Mouse (Mus musculus): ENCODE data around the gene Hsdl2.
"Not testable (repeated sequence)": the region's sequence is repeated elsewhere in the genome, so short reads cannot be mapped to it uniquely, and the experiment has no call there.

The Hsdl2 gene

DNA sequence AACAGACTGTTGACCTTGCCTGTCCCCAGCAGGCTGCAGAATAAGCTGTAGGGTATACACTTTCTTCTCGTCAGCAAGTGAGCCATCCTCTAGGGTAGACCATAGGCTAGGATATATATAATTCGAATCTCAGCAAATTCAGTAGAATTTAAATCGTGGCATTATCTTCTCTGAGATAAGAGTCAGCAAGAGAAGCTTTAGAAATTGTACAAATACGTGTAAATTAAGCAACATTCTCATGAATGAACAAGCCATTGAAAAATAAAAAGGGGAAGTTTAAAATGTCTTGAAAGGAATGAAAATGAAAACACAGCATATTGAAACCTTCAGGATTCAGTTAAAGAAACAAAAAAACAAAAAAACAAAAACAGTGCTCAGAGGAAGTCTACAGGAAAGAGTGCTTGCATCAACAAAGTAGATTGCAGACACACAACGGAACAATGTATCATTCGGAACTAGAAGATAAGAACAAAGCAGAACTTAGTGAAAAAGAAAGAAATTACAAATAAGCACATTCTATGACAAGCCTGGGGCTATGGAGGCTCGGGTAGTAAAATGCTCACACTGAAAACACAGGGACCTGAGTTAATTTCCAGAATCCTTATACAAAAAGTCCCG lies 15.7 kb upstream of the Hsdl2 start:
- DNase-seq (ENCODE audit: low spot score), result no peak

DNA sequence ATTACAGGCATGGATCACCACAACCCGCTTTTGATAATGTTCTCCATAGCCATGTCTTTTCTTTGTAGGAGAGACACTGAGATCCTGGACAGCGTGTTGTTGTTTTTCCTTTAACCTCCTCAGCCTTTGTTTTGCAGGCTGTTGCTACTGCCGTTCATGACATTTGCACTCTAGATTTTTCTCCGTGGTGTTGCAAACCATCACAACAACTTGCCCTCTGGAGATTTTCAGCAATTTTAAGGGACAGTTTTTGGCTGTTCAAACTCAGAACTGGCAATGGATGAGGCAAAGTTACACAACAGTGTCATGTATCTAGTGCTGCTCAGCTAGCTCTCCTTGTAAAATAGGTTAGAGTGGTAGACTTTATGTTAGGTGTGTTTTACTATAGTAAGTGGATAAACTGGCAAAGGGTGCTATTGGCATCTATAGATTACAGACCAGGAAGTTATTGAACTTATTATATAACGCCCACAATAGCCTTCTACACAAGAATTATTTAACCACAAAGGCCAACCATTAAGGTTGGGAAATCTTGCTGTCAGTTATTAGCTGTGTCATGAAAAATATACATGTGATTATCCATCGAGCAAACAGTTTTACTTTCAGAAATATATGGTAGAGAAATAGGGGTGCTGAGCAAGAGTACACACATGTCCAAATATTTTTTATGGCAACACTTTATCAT lies 13.6 kb upstream of the Hsdl2 start:
- DNase-seq (ENCODE audit: low spot score), result no peak

DNA sequence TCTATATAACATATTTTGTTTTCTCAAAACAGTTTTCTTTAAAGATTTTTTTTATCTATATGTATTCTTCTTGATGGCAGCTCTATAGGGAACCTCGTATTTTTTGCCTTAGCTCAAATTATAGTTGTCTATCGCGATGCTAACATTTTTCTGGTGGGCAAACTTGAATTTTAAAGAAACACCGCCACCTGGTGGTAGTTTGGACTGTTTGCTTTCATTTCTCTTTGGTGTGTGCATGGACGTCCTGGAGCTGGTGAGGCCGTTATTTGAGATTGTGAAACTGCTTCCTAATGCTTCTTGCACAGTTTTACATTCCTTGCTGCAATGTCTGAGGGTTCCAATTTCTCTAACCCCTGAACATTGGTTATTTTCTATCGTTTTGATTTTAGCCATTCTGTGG lies 11.8 kb upstream of the Hsdl2 start:
- DNase-seq (ENCODE audit: low spot score), result peak; percentile 67

DNA sequence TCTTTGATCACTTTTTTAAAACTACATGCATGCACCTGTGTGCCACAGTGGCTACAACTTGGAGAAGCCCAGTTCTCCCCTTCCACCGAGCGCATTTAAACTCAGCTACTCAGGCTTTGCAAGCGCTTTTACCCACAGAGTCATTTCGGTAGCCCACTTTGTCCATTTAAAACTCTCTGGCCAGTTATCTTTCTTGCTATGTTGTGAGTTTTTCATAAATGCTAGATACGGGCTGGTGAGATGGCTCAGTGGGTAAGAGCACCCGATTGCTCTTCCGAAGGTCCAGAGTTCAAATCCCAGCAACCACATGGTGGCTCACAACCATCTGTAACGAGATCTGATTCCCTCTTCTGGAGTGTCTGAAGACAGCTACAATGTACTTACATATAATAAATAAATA lies 10.8 kb upstream of the Hsdl2 start:
- not testable (repeated sequence) for DNase-seq (ENCODE audit: low spot score)

DNA sequence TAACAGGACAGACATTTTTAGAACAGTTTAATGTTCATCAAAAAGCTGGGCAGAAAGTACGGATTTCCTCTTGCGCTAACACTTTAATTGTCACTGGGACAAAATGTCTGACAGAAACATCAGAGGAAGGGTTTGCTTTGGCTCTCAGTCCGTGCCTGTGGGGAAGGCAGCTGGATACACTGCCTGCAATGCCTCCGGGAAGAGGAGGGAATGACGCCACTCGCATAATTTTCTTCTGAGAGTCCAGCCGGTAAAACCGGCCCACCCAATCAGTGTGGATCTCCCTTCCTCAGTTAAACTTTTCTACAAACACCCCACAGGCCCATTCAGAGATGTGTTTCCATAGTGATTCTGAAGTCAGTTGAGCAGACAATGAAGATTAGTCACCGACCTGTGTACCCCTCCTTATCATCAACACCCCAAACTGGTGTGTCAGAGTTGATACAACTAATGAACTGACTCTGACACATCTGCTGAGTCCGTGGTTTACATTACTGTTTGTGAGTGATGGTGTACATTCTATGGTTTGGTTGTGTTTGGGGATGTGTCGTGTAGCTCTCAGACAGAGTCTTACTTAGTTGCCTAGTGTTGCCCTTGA lies 8.7 kb upstream of the Hsdl2 start:
- no peak for DNase-seq (ENCODE audit: low spot score)

DNA sequence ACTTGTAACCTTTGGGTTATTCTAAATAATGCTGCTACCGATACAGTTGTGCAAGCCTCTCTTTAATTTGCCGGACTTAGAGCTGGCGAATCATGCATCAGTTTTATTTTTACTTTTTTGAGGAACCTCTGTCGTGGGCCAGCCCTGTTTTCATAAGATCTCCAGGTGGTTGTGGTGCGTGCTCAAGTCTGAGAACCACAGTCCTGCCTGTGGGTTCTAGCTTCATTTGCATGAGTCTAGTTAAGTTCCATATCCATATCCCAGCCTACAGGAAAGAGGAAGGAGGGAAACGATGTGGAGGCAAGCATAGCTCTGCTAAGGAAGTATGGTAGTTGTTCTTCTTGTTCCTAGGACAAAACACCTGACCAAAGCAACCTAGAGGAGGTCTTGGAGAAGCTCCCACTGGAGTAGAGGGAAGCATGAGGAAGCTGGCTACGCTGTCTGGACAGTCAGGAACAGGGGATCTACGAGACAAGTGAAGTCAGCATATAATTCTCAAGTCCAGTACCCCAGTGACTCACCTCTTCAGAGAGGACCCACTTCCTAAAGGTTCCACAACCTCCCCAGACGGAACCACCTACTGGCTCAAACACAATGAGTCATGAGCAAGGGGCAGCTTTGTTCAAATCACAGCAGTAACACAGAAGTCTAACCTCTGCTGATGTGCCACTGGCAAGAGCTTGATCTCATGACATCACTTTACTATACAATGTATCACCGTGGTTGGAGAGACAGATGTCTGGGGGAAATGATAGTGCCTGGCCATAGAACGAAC lies 6.0 kb upstream of the Hsdl2 start:
- DNase-seq (ENCODE audit: low spot score), result no peak

DNA sequence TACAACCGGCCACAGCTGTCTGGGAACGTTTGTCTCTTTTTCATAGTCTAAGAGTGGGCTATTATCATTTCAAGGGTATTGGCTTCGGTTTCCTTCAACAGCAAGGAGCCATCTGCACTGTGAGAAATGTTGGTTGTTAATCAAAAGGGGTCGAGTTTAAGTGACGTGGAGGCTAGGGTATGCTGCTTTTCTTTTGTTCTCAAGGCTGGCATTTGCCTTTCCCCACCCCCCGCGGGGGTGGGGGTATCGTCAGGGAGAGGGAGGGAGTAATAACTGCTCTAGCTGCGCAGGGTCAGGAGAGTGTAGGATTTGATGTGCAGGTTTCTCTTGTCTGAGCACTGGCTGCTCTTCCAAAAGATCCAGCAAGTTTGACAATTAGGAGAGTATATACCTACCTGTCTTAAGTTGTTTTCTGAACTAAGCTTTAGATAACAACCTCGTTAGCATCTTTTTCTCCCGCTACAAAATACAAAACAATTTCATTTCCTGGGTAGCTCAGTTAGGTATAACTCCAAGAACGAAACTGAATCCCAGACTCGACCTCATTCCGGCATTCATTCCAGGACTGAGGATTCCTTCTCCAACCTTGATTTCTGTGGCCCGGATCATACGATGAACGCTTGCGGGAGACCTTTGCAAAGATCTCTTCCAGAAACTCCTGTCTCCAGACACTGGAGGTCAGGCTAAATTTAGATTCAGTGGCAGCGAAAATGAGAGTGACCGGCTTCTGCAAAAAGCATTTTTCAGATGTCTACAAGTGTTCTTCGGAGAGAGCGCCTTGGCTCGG lies 675 bp upstream of the Hsdl2 start:
- no peak for DNase-seq (ENCODE audit: low spot score)

DNA sequence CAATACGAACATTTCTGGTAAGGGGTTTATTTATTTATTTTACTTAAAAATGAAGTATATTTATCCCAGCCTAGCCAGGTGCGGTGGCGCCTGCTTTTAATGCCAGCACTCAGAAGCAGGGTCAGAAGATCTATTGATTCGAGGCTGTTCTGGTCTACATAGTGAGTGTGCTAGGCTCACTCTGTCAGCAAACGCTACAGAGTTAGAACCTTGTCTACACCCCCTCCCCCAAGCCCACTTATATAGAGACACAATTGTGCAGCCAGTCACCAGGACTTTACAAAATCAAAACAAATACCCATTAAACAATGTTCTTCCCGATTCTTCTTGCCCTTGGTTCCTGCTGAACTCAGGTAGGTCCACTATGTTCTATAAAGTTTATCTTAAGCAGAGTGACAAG lies 823 bp downstream of the Hsdl2 start:
- no peak for DNase-seq (ENCODE audit: low spot score)

DNA sequence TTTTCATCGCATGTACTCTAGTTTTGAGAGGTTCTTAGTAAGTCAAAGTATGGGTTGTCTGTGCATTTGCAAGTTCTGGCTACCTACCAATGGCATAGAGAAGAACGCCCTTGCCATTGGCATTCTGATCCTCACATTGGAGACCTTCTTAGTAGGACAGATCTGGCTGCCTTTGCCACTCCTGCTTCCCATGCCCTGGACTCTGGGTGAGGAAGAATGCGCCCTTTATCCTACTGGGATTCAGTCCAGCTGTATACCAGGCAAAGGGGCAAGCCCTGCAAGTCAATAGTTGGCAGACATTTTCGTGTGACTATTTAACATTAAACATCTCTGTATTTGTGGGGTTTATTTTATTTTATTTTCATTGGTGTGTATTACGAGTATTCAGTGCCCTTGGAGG lies 3.7 kb downstream of the Hsdl2 start:
- DNase-seq (ENCODE audit: low spot score), result no peak

DNA sequence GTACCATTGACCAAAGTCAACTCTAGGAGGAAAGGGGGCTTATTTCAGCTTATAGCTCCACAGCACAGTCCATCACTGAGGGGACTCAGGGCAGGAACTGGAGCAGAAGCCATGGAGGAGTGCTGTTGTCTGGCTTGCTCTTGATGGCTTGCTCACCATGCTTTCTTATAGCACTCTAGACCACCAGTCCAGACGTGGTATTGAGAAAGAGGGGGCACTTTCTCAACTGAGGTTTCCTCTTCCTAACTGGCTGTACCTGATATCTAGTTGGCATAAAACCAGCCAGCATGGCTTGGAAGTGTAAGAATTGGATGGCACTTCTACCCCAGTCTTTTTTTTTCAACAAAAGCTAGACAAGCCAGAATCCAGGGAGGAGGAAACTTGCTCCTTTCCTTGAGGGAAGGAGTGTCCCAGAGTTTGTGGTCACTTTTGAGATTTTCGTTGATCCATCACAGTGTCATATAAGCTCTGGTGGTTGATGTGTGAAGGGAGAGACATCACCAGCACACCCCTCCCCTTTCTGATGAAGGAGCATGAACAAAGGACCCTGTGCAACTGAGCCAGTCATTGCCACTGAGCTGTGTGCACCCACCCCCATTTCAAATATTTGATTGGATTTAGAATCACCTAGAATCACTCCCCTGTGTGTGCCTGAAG lies 6.0 kb downstream of the Hsdl2 start:
- DNase-seq (ENCODE audit: low spot score), result no peak

DNA sequence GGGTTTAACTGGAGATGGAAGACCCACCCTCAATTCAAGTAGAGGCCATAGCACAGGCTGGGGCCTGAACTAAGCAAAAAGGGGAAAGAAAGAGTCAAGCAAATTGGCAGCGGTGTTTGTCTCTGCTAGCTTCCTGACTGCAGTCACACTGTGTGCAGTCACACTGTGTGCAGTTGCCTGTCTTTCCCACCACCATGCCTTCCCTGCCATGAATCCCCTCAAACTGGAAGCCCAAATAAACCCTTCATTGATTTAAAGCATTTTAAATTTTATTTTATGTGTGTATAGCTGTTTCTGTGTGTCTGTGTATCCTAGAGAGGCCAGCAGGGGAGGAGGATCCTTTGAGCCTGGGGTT lies 6.5 kb downstream of the Hsdl2 start:
- no peak for DNase-seq (ENCODE audit: low spot score)

DNA sequence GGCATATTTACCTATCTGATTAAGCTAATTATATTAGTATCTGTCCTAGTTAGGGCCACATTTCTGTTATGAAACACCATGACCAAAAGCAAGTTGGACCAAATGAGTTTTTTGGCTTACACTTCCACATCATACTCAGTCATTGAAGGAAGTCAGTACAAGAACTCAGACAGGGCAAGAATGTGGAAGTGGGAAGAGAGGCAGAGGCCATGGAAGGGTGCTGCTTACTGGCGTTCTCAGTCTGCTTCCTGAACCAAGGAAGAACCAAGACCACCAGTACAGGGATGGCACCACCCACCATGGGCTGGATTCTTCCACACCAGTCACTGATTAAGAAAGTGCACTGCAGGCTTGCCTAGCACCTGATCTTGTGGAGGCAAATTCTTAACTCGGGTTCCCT lies 13.3 kb downstream of the Hsdl2 start:
- no peak for DNase-seq (ENCODE audit: low spot score)

DNA sequence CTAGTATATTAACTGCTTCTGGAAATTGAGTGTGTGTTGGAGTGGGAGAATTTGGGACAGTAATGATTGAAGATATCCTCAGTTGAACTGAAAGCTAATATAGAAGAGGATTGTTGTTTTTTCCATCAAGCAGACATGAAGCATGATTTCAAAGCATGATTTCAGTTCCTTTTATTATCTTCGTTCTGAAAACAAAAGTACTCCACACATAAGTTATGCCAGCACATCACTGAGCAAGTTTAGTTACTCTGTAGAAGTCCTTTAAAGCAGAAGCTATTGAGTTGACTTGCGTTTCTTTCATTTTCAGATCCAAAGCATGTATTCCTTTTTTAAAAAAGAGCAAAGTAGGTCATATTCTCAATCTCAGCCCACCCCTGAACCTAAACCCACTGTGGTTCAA lies 15.2 kb downstream of the Hsdl2 start:
- DNase-seq (ENCODE audit: low spot score), result no peak

DNA sequence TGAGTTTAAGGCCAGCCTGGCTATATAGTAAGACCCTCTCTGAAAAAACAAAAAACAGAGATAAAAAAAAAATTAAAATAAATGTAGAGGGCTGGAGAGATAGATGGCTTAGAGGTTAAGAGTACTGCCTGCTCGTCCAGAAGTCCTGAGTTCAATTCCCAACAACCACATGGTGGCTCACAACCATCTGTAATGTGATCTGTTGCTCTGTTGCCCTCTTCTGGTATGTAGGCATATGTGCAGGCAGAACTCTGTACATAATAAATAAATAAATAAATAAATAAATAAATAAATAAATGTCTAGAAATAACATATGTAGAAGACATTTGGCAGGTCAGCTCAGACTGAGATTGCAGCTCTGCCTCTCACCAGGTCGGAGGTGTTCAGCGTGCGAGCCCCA lies 21.3 kb downstream of the Hsdl2 start:
- no peak for DNase-seq (ENCODE audit: low spot score)

DNA sequence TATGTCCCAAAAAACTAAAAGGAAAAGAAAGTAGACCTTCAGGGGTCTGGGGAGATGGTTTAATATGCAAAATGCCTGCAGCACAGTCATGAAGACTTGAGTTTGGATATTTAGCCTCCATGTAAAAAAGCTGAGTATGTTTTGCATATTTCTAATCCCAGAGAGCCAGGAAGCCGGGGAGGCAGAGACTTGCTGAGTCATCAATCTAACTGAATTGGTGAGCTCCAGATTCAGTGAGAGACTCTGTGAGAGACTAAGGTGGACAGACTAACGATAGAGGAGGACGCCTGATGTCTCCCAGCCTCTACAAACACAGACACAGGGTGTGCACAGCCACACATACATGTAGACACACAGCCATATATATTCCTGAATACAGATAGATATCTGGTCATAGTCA lies 23.5 kb downstream of the Hsdl2 start:
- no peak for DNase-seq (ENCODE audit: low spot score)

DNA sequence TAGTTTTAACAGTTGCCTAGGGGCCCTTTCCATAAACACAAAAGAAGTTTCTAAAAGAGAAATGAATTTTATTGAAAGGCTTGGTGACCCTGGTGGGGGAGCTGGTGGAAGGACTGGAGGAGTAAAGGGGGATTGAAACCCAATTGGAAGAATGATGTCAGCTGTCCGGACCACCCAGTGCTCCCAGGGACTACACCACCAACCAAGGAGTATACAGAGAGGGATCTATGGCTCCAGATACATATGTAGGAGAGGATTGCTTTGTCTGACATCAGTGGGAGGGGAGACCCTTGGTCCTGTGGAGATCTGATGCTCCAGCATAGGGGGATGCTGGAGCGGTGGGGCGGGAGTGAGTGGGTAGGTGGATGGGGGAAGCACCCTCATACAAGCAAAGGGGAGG lies 24.1 kb downstream of the Hsdl2 start:
- DNase-seq (ENCODE audit: low spot score), result no peak

DNA sequence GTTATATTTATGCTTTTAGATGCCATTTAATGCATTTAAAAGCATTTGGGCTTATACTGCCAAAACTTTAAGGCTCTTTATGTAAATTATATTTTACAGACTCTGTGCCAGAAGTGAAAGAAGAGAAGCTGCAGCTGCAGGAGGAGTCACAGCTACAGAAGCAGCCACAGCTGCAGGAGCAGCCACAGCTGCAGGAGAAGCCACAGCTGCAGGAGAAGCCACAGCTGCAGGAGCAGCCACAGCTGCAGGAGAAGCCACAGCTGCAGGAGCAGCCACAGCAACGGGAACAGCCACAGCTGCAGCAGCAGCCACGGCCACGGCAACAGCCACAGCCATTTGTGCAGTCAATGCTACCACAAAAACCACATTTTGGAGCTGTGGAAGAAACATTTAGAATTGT lies 29.0 kb downstream of the Hsdl2 start:
- no peak for DNase-seq (ENCODE audit: low spot score)

DNA sequence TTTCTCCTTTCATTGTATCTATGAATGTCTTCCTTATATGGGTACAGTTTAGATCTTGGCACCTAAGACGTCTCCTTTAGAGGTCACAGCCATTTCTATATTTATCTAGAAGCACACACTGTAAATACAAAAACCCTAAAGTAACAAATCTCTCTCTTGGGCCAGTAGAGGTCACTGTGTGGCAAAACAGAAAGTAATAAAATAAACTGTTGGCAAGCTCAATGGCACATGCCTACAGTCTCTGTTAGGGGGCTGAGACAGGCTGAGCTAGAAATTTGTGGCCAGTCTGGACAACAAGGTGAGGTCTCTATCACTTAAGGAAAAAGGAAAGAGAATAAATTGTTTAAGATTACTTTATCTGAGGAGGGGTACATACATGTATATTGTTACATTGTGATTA lies 33.6 kb downstream of the Hsdl2 start:
- DNase-seq (ENCODE audit: low spot score), result no peak

DNA sequence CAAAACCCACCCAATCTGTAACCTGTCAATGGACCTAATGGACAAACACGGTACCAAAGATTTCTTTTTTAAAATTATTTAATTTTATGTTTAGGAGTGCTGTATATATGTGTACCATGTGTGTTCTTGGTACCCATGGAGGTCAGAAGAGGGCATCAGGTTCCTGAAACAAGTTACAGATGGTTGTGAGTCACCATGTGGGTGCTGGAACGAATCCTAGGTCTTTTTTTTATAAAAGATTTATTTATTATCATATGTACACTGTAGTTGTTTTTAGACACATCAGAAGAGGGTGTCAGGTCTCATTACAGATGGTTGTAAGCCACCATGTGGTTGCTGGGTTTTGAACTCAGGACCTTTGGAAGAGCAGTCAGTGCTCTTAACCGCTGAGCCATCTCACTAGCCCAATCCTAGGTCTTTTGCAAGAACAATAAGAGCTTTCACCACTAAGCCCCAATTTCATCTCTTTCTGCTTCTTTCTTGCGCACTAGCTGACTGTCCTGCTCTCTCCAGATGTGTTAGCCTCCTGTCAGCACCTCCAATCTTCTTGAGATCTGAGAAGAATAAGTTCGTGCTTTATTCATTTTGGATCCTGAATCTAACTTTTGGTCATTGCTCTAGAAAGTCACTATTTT lies 38.4 kb downstream of the Hsdl2 start:
- DNase-seq (ENCODE audit: low spot score), result no peak

DNA sequence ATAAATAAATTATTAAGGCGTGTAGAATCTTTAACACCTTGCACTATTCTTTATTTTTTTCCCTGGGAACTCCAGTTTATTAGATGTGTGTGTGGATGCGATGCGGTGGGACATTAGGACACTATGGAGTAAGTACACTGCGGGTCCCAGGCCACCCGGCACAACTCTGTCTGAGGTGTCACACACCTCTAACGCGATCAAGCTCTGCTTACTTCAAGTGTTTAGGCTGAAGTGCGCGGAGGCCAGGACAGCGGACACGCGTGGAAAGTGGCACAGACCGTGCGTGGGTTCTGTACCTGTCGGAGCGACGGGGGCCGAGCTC lies 44.3 kb downstream of the Hsdl2 start:
- DNase-seq (ENCODE audit: low spot score), result peak; percentile 17
